Mouse (Mus musculus): ENCODE results near the gene Spred1.

Gene Spred1

GRCm38 (mm10) chr2:117121212-117121983, at the start of gene Spred1:
Gene Spred1, plus strand, starts transcription at chr2:117121374.
- DNase-seq (ENCODE audit: low read depth, low spot score): no peak

GRCm38 (mm10) chr2:117071596-117071995, 49.6 kb upstream of the Spred1 start:
- DNase-seq (ENCODE audit: low read depth, low spot score): no peak

- no peak for DNase-seq (ENCODE audit: low read depth, low spot score)
Observed at GRCm38 (mm10) chr2:117078711-117079110, 42.5 kb upstream of the Spred1 start.

GRCm38 (mm10) chr2:117079621-117080020, 41.6 kb upstream of the Spred1 start:
- DNase-seq (ENCODE audit: low read depth, low spot score): no peak

GRCm38 (mm10) chr2:117086002-117086765, 35.0 kb upstream of the Spred1 start:
- DNase-seq (ENCODE audit: low read depth, low spot score): no peak

GRCm38 (mm10) chr2:117086766-117087457, 34.3 kb upstream of the Spred1 start:
- DNase-seq (ENCODE audit: low read depth, low spot score): no peak

- no peak for DNase-seq (ENCODE audit: low read depth, low spot score)
Observed at GRCm38 (mm10) chr2:117087458-117087820, 33.7 kb upstream of the Spred1 start.

- DNase-seq (ENCODE audit: low read depth, low spot score): no peak
Observed at GRCm38 (mm10) chr2:117089482-117089881, 31.7 kb upstream of the Spred1 start.

GRCm38 (mm10) chr2:117090061-117090460, 31.1 kb upstream of the Spred1 start:
- DNase-seq (ENCODE audit: low read depth, low spot score): no peak

GRCm38 (mm10) chr2:117092946-117093401, 28.2 kb upstream of the Spred1 start:
- no peak for DNase-seq (ENCODE audit: low read depth, low spot score)

GRCm38 (mm10) chr2:117095491-117095890, 25.7 kb upstream of the Spred1 start:
- DNase-seq (ENCODE audit: low read depth, low spot score): no peak

- no peak for DNase-seq (ENCODE audit: low read depth, low spot score)
Observed at GRCm38 (mm10) chr2:117097305-117097704, 23.9 kb upstream of the Spred1 start.

- DNase-seq (ENCODE audit: low read depth, low spot score): no peak
Observed at GRCm38 (mm10) chr2:117099316-117099715, 21.9 kb upstream of the Spred1 start.

GRCm38 (mm10) chr2:117103461-117103860, 17.7 kb upstream of the Spred1 start:
- DNase-seq (ENCODE audit: low read depth, low spot score): no peak

- no peak for DNase-seq (ENCODE audit: low read depth, low spot score)
Observed at GRCm38 (mm10) chr2:117105407-117105806, 15.8 kb upstream of the Spred1 start.

GRCm38 (mm10) chr2:117108059-117108458, 13.1 kb upstream of the Spred1 start:
- DNase-seq (ENCODE audit: low read depth, low spot score): no peak

- no peak for DNase-seq (ENCODE audit: low read depth, low spot score)
Observed at GRCm38 (mm10) chr2:117109296-117109695, 11.9 kb upstream of the Spred1 start.

GRCm38 (mm10) chr2:117110355-117110866, 10.8 kb upstream of the Spred1 start:
- no peak for DNase-seq (ENCODE audit: low read depth, low spot score)

GRCm38 (mm10) chr2:117113262-117113661, 7.9 kb upstream of the Spred1 start:
- no peak for DNase-seq (ENCODE audit: low read depth, low spot score)

- no peak for DNase-seq (ENCODE audit: low read depth, low spot score)
Observed at GRCm38 (mm10) chr2:117113762-117114161, 7.4 kb upstream of the Spred1 start.

GRCm38 (mm10) chr2:117118516-117118915, 2.7 kb upstream of the Spred1 start:
- no peak for DNase-seq (ENCODE audit: low read depth, low spot score)
